Mouse (Mus musculus) left cerebral cortex, postnatal 4 days (tissue): ENCODE measurements around the gene Lix1l. TPM values are rescaled to one million over a fixed set of nuclear protein-coding genes. Genes with fewer than 3 reads are reported as not detected.

Experiments used
- DNase-seq: peaks from one replicate; pipeline ENCODE4 v3.0.0-alpha.2; 2022
- intact Hi-C: fragments of 180-260 bp; cut with DNase I; formaldehyde crosslinking; loops from one replicate; pipeline ENCODE4 v1.15.1; 2025
- total RNA-seq, 2 experiments: library from RNA; stranded (reverse); gene quantifications; 2 replicates each; pipeline ENCODE4 v1.2.3; 2021

Lix1l gene
- total RNA-seq, 2 experiments from 2014 or later = 55.2 to 64.1 TPM

DNA sequence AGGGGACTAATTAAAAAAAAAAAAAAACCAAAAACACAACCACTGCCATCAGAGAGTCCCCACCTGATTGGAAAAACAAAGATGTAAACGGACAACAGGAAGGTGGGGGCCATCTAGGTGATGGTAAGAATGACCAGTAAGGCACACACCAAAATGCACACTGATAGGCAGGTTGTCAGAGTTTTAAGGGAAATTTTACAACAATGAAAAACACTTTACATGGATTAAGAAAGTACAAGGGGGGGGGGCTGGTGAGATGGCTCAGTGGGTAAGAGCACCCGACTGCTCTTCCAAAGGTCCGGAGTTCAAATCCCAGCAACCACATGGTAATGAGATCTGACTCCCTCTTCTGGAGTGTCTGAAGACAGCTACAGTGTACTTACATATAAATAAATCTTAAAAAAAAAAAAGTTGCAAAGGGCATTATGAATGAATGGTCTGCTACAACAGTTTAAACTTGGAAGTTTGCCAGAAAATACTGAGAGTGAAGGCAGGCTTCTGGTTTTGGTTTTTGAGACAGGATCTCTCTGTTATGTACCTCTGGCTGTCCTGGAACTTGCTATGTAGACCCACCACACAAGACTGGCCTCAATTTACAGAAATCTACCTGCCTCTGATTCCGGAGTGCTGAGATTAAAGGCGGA is 67.6 kb downstream of the Lix1l start:
- no peak for DNase-seq
- intact Hi-C loops = no loop called here

DNA sequence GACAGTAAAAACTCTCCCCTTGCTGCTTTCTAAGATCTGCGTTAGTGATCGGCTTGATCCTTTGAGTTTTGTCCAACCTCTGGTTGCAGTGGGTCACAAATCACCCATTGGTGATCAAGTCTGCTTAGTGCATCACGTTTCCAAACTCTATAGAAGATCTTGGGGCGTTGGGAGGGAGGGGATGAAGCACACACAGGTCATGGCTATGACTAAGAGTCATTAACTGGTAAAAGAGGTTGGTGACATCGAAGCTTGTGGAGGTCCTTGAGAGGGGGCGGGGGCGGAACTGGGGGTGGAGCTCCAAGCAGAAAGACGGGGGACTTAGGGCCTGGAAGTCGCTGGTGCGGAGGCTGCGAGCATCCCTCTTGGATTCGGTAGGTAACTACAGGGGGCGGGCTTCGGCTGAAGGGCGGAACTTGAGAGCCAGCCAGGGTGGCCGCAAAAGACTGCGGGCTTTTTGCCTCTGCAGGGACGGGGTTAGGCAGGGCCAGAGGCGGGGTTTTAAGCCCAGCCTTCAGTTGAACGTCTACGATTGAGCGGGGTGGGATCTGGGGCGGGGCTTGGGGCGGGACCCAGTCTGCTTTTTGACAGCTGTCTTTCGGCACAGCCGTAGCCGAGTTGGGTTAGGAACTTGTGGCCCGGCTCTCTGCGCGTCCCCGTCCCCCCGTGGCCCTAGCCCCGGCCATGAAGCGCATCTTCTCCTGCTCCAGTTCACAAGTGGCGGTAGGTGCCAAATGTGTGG is 68.9 kb downstream of the Lix1l start, which contains the start of gene Ankrd35:
Ankrd35 (plus strand) TSS at position 405 of the 742 bp plus-strand sequence.
- peak; percentile 77 for DNase-seq
- intact Hi-C loops = no loop called here

GRCm38 (mm10) chr3:96671519-96671918 is 70.6 kb downstream of the Lix1l start:
- intact Hi-C loops = no loop called here
- no peak for DNase-seq

- intact Hi-C loops = no loop called here
- DNase-seq = no peak
These were observed 72.6 kb downstream of the Lix1l start for GRCm38 (mm10) chr3:96673514-96673913.

DNA sequence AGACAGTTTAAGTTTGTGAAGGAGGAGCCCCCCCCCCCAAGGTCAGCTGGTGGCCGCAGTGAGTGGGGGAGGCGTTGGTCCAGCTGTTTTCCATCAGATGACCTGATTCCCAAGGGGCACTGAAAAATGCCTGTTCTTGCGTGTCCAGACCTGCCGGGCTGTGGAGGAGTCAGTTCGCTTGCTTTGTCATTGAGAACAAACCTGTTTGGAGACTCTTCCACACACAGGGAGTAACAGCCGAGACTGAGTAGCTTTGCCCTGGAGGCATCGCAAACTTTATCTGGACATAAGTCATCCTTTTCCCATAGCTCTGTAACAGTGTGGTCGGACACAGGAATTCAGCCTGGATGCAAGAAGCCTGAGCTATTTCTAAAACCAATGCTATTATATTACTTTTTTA is 73.5 kb downstream of the Lix1l start:
- DNase-seq = no peak
- intact Hi-C loops = no loop called here

GRCm38 (mm10) chr3:96675171-96675570 is 74.2 kb downstream of the Lix1l start:
- intact Hi-C loops = no loop called here
- no peak for DNase-seq

DNA sequence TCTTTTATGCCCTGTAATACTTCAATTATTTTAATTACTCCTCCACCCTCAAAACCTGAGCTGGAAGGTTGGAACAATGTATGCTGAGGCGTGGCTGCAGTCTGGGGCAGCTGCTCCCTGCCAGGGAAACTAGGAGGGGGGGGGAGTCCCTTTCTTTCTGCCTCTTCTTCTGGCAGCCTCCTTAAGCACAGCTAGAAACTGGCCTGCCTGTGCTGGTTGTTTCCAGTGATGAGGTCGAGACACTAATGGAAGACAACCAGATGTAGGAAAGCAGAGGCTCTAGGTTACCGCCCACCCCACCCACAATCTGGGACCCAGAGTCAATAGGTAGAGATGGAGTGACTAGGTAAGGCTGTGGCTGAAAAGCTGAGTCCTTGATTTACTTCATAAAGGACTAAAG is 74.7 kb downstream of the Lix1l start:
- DNase-seq = no peak
- intact Hi-C loops = no loop called here

Other genes starting within 250 kb of the Lix1l start
- not detected for gene BC107364, start 148.8 kb upstream of the Lix1l start, total RNA-seq
- 1 to 10 TPM; 1.1 TPM for gene Hfe2, start 76.0 kb upstream of the Lix1l start, total RNA-seq
- 10 to 100 TPM; 65.2 to 69.2 TPM for gene Txnip, start 43.2 kb upstream of the Lix1l start, total RNA-seq
- not detected for gene Gm16253, start 24.2 kb upstream of the Lix1l start, total RNA-seq
- gene Polr3gl, start 7.0 kb upstream of the Lix1l start, total RNA-seq = 10 to 100 TPM; 28.0 to 28.1 TPM
- 10 to 100 TPM; 32.3 to 33.0 TPM for gene Ankrd34a, start 4.5 kb upstream of the Lix1l start, total RNA-seq
- gene Rbm8a, start 28.8 kb downstream of the Lix1l start, total RNA-seq = 10 to 100 TPM; 56.5 to 66.6 TPM
- gene Pex11b, start 34.2 kb downstream of the Lix1l start, total RNA-seq = 10 to 100 TPM; 43.4 to 44.0 TPM
- gene Gm42957, start 34.3 kb downstream of the Lix1l start, total RNA-seq = under 1 TPM; 0.40 to 0.52 TPM
- gene Itga10, start 44.4 kb downstream of the Lix1l start, total RNA-seq = 1 to 10 TPM; 1.4 to 1.5 TPM
- gene Ankrd35, start 69.0 kb downstream of the Lix1l start, total RNA-seq = 1 to 10 TPM; 6.0 to 7.0 TPM
- 10 to 100 TPM; 31.9 to 36.0 TPM for gene Pias3, start 95.2 kb downstream of the Lix1l start, total RNA-seq
- gene Nudt17, start 107.4 kb downstream of the Lix1l start, total RNA-seq = 1 to 10 TPM; 5.3 to 5.4 TPM
- 10 to 100 TPM; 27.0 to 28.0 TPM for gene Polr3c, start 126.5 kb downstream of the Lix1l start, total RNA-seq
- 10 to 100 TPM; 44.3 to 50.0 TPM for gene Rnf115, start 126.5 kb downstream of the Lix1l start, total RNA-seq
- not detected for gene Pdzk1, start 228.1 kb downstream of the Lix1l start, total RNA-seq
- not detected for gene Cd160, start 228.2 kb downstream of the Lix1l start, total RNA-seq